Mouse (Mus musculus): ENCODE results near the gene Hc. TPM values are rescaled to one million over a fixed set of nuclear protein-coding genes. Genes with fewer than 3 reads are reported as not detected.

Hc gene
- polyA plus RNA-seq, 1 experiment from 2014 or later, result 0.31 TPM

DNA sequence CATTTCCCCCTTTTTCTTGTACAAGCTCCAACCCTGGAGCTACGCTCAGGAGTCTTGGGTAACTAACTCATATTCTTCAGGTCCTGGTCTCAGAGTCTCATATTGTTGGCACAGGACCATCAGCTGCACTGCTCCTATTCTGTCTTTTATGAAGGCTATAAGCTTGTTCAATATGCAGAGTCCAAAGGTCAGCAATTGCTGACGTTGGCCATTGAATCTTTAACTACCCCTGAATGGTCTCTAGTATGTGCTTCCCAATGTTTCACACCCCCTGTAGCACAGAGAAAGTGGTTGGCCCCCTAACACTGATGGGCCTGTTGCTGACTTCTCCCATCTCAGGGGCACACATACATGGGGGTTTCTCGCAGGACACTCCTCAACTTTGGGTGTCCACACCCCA, 13.1 kb upstream of the Hc start:
- Histone ChIP-seq H3K4me1 (no peaks in the 10 kb centered on the region), H3K36me3 (no peaks in the 10 kb centered on the region), H3K27me3 (ENCODE audit: insufficient read depth, poor library complexity, severe bottlenecking) (no peaks in the 10 kb centered on the region), H3K4me3 (no peak overlapping the region), H3K9me3 (no peaks in the 10 kb centered on the region), H3K27ac (no peak overlapping the region)
- no peak for DNase-seq (ENCODE audit: low spot score)
- WGBS, result 90% methylated on average over 3 of the region's 3 CpGs

DNA sequence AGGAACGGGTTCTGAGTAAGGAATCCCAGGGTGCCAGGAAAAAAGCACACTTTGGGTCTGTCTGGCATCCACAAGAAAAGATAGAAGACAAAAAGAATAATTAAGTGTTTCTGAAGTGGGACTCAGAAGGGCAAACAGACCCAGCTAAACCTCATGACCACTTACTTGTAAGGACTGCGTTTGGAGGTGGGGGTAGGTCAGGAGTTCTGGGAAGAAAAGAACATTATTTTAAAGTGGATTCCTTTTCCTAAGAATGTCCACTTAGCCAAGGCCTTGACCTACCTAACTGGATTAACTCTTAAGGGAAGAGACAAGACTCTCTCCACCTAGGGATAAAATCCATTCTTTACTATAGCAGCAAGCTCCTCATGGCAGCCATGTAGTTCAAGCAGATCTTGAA, 11.3 kb upstream of the Hc start:
- no peaks in the 10 kb centered on the region for H3K4me1 ChIP-seq
- DNase-seq (ENCODE audit: low spot score), result no peak
- 78% methylated on average over 2 of the region's 2 CpGs for WGBS
- H3K9me3 ChIP-seq, result no peaks in the 10 kb centered on the region
- no peak overlapping the region for H3K27ac ChIP-seq
- H3K4me3 ChIP-seq, result no peak overlapping the region
- no peaks in the 10 kb centered on the region for H3K27me3 ChIP-seq (ENCODE audit: insufficient read depth, poor library complexity, severe bottlenecking)
- no peaks in the 10 kb centered on the region for H3K36me3 ChIP-seq

DNA sequence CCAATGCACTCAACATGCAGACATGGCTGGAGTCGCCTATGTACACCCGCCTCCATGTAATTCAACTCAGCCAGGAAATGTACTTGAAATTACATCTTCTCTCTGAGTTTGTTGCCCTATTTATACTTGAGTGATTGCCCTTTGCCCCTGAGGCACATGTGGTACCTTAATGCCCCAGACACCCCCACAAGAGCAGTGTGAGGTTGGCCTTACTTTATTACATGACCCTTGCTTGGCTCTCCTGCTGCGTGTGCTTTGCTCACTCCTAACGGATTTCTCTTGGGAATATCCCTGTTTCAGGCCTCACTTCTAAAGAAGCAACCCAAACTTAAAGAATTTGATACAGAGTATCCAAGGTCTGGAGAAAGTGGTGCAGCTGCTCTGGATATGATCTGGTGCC, 9.0 kb upstream of the Hc start:
- WGBS, result 85% methylated on average over 4 of the region's 4 CpGs
- H3K4me3 ChIP-seq, result no peak overlapping the region

DNA sequence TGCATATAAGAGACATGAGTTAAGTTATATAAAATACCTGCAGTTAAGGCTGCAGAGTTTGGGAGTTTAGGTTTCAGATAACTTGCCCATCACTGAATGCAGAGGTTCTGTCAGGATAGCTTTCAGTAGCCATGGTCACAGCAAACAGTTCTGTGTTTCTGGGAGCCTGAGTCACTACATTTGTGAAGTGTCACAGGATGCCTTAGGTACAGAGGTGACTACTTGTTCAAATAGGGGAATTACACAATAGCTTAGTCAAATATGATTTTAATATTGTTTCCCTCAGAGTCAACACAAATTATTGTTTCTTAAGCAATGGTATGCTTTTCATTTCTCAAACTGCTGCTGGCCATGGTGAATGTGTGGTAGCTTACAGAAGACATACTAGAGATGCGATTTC, 7.9 kb upstream of the Hc start:
- Histone ChIP-seq H3K9me3 (no peaks in the 10 kb centered on the region), H3K27me3 (ENCODE audit: insufficient read depth, poor library complexity, severe bottlenecking) (no peaks in the 10 kb centered on the region), H3K4me1 (no peaks in the 10 kb centered on the region), H3K36me3 (no peaks in the 10 kb centered on the region), H3K4me3 (no peak overlapping the region), H3K27ac (no peak overlapping the region)
- WGBS, result 96% methylated on average over 1 of the region's 1 CpGs
- no peak for DNase-seq (ENCODE audit: low spot score)

More for the DNA sequence above, 9.0 kb upstream of the Hc start:
- Histone ChIP-seq H3K36me3 (no peaks in the 10 kb centered on the region), H3K4me1 (no peaks in the 10 kb centered on the region), H3K27me3 (ENCODE audit: insufficient read depth, poor library complexity, severe bottlenecking) (no peaks in the 10 kb centered on the region), H3K9me3 (no peaks in the 10 kb centered on the region), H3K27ac (no peak overlapping the region)
- DNase-seq (ENCODE audit: low spot score), result no peak

DNA sequence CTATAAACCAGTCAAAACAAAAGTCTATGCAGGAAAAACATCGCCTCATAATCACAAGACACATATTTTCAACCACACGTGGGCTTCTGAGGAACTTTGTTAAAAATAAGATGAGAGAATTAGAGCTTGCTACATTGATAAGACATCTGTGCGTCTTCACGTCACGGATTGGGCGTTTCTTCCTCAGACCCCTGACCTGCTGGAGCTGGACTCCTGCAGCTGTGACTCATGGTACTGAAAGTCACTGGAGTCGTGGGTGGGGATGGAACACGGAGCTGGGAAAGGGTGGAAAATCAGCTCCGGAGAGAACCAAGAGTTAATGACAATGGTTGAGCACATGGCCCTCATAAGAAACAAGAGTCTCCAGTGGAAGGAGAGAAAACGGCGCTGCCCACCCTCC, 5.9 kb upstream of the Hc start:
- H3K36me3 ChIP-seq, result no peaks in the 10 kb centered on the region
- no peaks in the 10 kb centered on the region for H3K4me1 ChIP-seq
- no peaks in the 10 kb centered on the region for H3K27me3 ChIP-seq (ENCODE audit: insufficient read depth, poor library complexity, severe bottlenecking)
- DNase-seq (ENCODE audit: low spot score), result no peak
- H3K4me3 ChIP-seq, result no peak overlapping the region
- no peak overlapping the region for H3K27ac ChIP-seq
- WGBS, result 84% methylated on average over 11 of the region's 11 CpGs
- H3K9me3 ChIP-seq, result no peaks in the 10 kb centered on the region

DNA sequence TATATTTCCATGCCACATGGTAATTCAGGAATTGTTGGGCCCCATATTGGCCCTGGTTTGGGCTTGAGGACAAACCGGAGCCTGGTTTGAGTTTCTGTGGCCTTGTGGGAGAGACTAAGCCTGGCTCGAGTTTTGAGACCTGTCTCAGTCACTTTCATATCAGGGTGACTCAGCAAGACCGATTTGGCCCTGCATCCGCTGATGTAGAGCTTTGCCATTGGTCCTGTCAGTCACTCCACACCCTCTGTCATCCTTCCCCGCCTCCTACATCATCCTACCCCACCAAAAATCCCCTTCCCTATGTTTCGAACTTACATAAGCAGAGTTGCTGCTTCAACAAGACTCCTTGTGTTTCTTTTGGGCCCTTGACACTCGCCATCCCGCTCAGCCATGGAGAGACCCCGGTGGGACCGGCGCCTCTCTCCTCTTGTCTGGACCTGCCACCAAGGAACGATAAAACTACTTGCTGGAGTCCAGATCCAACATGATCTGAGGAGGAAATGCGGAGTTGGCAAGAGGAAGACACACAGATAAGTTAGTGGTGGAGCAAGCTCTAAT, 5.4 kb upstream of the Hc start:
- Histone ChIP-seq H3K4me1 (no peaks in the 10 kb centered on the region), H3K9me3 (no peaks in the 10 kb centered on the region), H3K27me3 (ENCODE audit: insufficient read depth, poor library complexity, severe bottlenecking) (no peaks in the 10 kb centered on the region), H3K27ac (no peak overlapping the region), H3K4me3 (no peak overlapping the region), H3K36me3 (no peaks in the 10 kb centered on the region)
- DNase-seq (ENCODE audit: low spot score), result no peak
- 81% methylated on average over 13 of the region's 13 CpGs for WGBS

DNA sequence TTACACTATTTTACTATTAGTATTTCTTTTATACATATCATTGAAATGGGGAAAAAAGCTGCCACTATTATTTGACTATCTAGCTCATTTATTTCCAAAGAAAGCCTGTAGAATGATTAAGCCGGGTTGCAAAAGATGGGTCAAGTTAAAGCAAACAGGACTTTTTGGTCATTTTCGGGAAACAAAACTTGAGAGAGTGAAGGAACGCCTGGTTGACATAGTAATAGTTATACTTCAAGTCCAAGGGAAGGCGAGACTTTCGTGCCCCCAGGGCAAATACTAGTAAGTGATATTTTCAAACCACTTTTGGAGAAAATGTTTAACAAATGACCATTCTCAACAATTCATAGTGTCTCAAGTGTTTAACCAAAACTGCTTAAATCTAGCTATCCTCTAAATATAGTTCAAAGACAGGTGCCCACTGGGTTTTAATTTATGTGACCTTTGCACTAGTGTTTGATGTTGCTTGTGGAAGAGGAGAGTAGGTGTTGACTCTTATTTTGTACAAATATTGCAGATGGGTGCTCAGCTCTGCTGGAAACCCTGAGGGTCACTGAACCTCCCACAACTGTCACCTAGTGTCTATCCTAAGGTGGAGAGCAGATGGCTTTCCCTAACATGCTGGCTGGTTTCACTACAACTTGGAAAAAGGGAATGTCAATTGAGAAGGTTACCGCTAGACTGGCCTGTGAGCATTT, 2.2 kb upstream of the Hc start:
- Histone ChIP-seq H3K9me3 (no peaks in the 10 kb centered on the region), H3K36me3 (no peaks in the 10 kb centered on the region), H3K27me3 (ENCODE audit: insufficient read depth, poor library complexity, severe bottlenecking) (no peaks in the 10 kb centered on the region), H3K27ac (no peak overlapping the region), H3K4me1 (no peaks in the 10 kb centered on the region), H3K4me3 (no peak overlapping the region)
- WGBS, result 84% methylated on average over 6 of the region's 6 CpGs
- DNase-seq (ENCODE audit: low spot score), result no peak

DNA sequence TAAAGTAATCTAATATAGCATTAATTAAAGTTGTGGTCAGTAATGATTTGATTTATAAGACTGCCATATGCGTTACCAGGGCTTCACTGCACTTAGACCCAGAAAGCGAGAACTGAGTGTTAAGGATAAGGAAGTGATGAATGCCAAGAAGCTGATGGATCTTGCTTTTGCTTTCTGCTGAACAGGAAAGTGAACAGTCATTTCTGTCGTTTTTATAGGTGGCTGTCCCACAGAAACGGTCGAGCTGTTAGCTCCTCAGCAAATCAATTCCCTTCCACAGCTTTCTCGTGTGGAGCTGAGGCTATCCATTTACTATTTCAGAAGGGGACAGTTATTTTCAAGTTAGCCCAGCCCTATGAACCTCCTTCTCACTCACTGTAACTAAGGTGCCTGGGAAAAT, 341 bp downstream of the Hc start:
- H3K27me3 ChIP-seq (ENCODE audit: insufficient read depth, poor library complexity, severe bottlenecking), result no peaks in the 10 kb centered on the region
- WGBS, result 71% methylated on average over 6 of the region's 6 CpGs
- no peaks in the 10 kb centered on the region for H3K36me3 ChIP-seq
- no peaks in the 10 kb centered on the region for H3K4me1 ChIP-seq
- DNase-seq (ENCODE audit: low spot score), result no peak
- H3K9me3 ChIP-seq, result no peaks in the 10 kb centered on the region
- H3K27ac ChIP-seq, result no peak overlapping the region
- no peak overlapping the region for H3K4me3 ChIP-seq

DNA sequence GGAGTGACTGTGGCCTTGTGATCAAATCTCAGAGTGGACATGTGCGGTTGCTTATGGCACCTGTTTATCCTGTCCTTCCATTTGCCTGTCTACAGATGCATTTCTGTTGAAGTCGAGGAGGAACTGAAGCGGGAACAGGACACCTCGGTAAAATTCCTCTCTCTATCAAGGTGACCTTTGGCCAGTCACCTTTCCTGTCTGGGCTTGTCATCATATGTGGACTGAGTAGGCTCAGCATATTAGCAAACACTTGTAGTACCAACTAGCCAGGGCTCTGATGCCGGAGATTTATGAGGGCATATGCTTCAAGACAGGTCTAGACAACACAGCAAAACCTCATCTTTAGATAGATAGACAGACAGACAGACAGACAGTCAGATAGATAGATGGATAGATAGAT, 982 bp downstream of the Hc start:
- Histone ChIP-seq H3K9me3 (no peaks in the 10 kb centered on the region), H3K36me3 (no peaks in the 10 kb centered on the region), H3K4me1 (no peaks in the 10 kb centered on the region), H3K4me3 (no peak overlapping the region), H3K27me3 (ENCODE audit: insufficient read depth, poor library complexity, severe bottlenecking) (no peaks in the 10 kb centered on the region), H3K27ac (no peak overlapping the region)
- no peak for DNase-seq (ENCODE audit: low spot score)
- WGBS, result 75% methylated on average over 5 of the region's 5 CpGs

DNA sequence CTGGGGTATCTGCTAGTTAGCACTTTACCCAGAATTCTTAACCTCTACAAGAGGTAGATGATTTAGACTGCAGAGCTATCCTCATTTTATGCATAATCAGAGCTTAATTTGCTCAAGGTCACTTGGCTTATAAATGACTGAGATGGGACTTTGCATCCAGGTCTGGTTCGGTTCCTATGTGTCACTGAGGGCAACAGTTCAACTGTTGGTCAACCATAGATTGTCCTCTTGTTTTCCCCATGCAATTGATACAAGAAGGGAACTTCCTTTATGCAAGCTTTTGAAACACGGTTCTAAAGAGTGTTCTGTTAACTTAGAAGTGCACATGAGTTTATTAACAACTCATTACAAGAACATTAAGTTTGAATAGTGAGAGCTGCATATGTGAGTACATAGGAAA, 2.9 kb downstream of the Hc start:
- H3K27ac ChIP-seq, result no peak overlapping the region
- no peaks in the 10 kb centered on the region for H3K9me3 ChIP-seq
- no peaks in the 10 kb centered on the region for H3K4me1 ChIP-seq
- H3K4me3 ChIP-seq, result no peak overlapping the region
- 60% methylated on average over 2 of the region's 2 CpGs for WGBS
- DNase-seq (ENCODE audit: low spot score), result no peak
- no peaks in the 10 kb centered on the region for H3K36me3 ChIP-seq
- H3K27me3 ChIP-seq (ENCODE audit: insufficient read depth, poor library complexity, severe bottlenecking), result no peaks in the 10 kb centered on the region

DNA sequence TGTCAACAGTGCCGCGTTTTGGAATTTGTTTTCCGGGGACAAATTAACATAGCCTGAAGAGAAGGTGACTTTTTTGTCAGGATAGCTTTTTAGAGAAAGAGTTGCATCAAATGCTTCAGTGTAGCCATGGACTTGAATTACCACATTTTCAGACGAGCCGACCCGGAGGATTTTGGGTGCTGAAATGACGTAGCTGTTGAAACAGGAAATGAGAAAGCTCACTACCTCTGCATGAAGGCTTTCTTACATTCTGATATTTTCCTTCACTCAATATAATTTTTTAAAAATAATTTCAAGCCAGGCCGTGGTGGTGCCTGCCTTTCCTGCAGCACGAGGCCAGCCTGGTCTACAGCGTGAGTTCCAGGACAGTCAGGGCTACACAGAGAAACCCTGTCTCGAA, 4.0 kb downstream of the Hc start:
- Histone ChIP-seq H3K9me3 (no peaks in the 10 kb centered on the region), H3K27ac (no peak overlapping the region), H3K36me3 (no peaks in the 10 kb centered on the region), H3K4me3 (no peak overlapping the region), H3K27me3 (ENCODE audit: insufficient read depth, poor library complexity, severe bottlenecking) (no peaks in the 10 kb centered on the region), H3K4me1 (no peaks in the 10 kb centered on the region)
- DNase-seq (ENCODE audit: low spot score), result no peak
- WGBS, result 87% methylated on average over 11 of the region's 11 CpGs

DNA sequence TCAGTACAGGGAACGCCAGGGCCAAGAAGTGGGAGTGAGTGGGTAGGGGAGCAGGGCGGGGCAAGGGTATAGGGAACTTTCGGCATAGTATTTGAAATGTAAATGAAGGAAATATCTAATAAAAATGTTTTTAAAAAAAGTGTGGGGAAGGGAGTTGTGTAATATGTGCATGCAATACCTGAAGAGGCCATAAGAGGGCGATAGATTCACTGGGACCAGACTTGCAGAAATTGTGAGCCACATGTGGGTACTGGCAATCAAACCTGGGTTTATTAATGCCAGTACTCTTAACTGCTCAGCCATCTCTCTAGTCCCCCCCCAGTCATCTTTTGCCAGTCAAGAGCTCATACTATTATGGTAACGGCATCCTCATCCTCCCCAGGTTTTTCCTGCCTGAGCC, 12.4 kb downstream of the Hc start:
- WGBS, result 32% methylated on average over 5 of the region's 5 CpGs
- no peak overlapping the region for H3K4me3 ChIP-seq
- H3K27me3 ChIP-seq (ENCODE audit: insufficient read depth, poor library complexity, severe bottlenecking), result no peaks in the 10 kb centered on the region
- H3K27ac ChIP-seq, result no peak overlapping the region
- no peaks in the 10 kb centered on the region for H3K36me3 ChIP-seq
- no peak for DNase-seq (ENCODE audit: low spot score)
- H3K4me1 ChIP-seq, result no peaks in the 10 kb centered on the region
- no peaks in the 10 kb centered on the region for H3K9me3 ChIP-seq

DNA sequence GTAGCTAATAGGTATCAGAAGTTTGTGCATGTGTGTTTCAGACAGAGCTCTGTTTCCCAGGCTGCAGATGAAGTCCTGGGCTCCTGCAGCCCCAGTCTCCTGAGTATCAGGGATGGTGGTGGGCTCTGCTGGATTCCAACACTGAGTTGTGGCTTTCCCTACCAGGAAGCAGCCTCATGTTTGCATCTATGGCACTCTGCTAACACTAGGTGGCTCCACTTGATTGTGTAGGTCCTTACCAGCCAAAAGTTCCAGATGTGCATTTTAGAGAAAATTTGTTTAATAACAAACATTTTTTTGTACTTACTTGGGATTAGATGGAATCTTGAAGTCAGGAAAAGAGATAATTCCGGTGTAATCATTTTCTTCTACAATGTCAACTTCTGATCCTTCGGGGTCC, 16.3 kb downstream of the Hc start:
- Histone ChIP-seq H3K4me3 (no peak overlapping the region), H3K36me3 (no peaks in the 10 kb centered on the region), H3K9me3 (no peaks in the 10 kb centered on the region), H3K4me1 (no peaks in the 10 kb centered on the region), H3K27me3 (ENCODE audit: insufficient read depth, poor library complexity, severe bottlenecking) (no peaks in the 10 kb centered on the region), H3K27ac (no peak overlapping the region)
- 63% methylated on average over 2 of the region's 2 CpGs for WGBS
- no peak for DNase-seq (ENCODE audit: low spot score)

Data from heart, embryonic 10.5 days (tissue).